Mouse (Mus musculus) liver, postnatal 0 days (tissue): ENCODE results near the gene Gpr89.

Experiments used
- CTCF ChIP-seq: sonication (generic); IDR thresholded peaks from 2 replicates; pipeline ENCODE4 v1.5.1; 2016; ENCODE audit warnings: antibody characterized with exemption, low read depth
- EP300 ChIP-seq: IDR thresholded peaks from 2 replicates; pipeline ENCODE4 v1.6.1; 2016; ENCODE audit warnings: antibody characterized with exemption, low read depth, mild to moderate bottlenecking

GRCm38 (mm10) chr3:96870270-96870669 lies 34.9 kb downstream of the Gpr89 start:
- no peak for TF ChIP-seq CTCF
- TF ChIP-seq EP300 = no peak
